Mouse (Mus musculus): ENCODE measurements around the gene Etnk1.

DNA sequence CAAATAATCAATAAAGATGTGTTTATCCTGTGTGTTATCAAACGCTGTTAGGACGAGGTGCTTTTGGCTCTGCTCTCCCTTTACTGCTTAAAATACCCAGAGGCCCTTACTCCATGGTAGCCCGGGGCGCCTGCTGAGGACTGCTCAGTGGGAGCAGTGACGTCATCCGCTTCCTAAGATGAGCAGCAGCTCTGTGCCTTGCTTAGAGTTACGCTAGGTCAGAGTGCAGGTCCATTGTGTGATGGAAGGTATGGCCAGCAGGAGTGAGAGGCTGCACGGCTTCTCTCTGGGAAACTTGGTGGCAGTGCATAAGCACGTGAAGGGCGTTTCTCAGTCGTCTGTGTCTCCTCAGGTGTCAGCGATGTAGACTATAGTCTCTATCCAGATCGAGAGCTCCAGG, 30.0 kb downstream of the Etnk1 start:
- TF ChIP-seq POLR2A (IDR thresholded peaks at IDR 0.05; ENCODE audit: control insufficient read depth, extremely low read depth, insufficient read depth, low read length, poor library complexity) (no peak), CTCF (IDR thresholded peaks at IDR 0.05; ENCODE audit: borderline replicate concordance, control insufficient read depth, extremely low read depth, insufficient read depth, low read length, poor library complexity) (no peak)
